Mouse (Mus musculus) liver, embryonic 11.5 days (tissue): ENCODE data around the gene Rad51b. TPM values are rescaled to one million over a fixed set of nuclear protein-coding genes. Genes with fewer than 3 reads are reported as not detected.

Experiments used
- ATAC-seq: fragments of 200-750 bp; cut with Nextera tagmentation; replicated peaks from 2 replicates; pipeline ENCODE4 v1.8.0; 2017; ENCODE audit warnings: moderate number of reproducible peaks, mild to moderate bottlenecking, moderate TSS enrichment, moderate library complexity; ENCODE audit not compliant: low FRiP score
- DNase-seq: peaks from one replicate; pipeline ENCODE4 v3.0.0-alpha.2; 2017; ENCODE audit warnings: low spot score
- H3K27ac ChIP-seq: fragments of 300-500 bp; sonication (generic); 2 replicates; pipeline ENCODE4 v1.5.1; 2014; ENCODE audit warnings: mild to moderate bottlenecking, low read depth, low read length, control low read depth
- H3K27me3 ChIP-seq: fragments of 300-500 bp; sonication (generic); replicated peaks from 2 replicates; pipeline ENCODE4 v1.6.1; 2014; ENCODE audit warnings: low read length, mixed read lengths; ENCODE audit not compliant: control insufficient read depth, insufficient read depth
- H3K36me3 ChIP-seq: fragments of 300-500 bp; sonication (generic); 2 replicates; pipeline ENCODE4 v1.6.1; 2014; ENCODE audit warnings: mild to moderate bottlenecking, low read length, moderate library complexity, mixed read lengths; ENCODE audit not compliant: control insufficient read depth, insufficient read depth
- H3K4me1 ChIP-seq: fragments of 300-500 bp; sonication (generic); replicated peaks from 2 replicates; pipeline ENCODE4 v1.6.1; 2014; ENCODE audit warnings: low read length, mixed read lengths; ENCODE audit not compliant: control insufficient read depth, insufficient read depth
- H3K4me2 ChIP-seq: fragments of 300-500 bp; sonication (generic); 2 replicates; pipeline ENCODE4 v1.6.1; 2014; ENCODE audit warnings: mild to moderate bottlenecking, control low read depth, moderate library complexity
- H3K4me3 ChIP-seq: fragments of 300-500 bp; sonication (generic); 2 replicates; pipeline ENCODE4 v1.5.1; 2014; ENCODE audit warnings: low read depth, low read length, control low read depth
- H3K9ac ChIP-seq: fragments of 300-500 bp; sonication (generic); 2 replicates; pipeline ENCODE4 v1.6.1; 2014; ENCODE audit warnings: low read depth, low read length, control low read depth
- H3K9me3 ChIP-seq: fragments of 300-500 bp; sonication (generic); 2 replicates; pipeline ENCODE4 v1.6.1; 2016; ENCODE audit warnings: low read length, inconsistent platforms, mixed read lengths; ENCODE audit not compliant: control insufficient read depth
- WGBS: fragments of 180-500 bp; shearing (Covaris S2); extraction: QIAGEN DNeasy Blood & Tissue Kit; methylation state at CpG from one replicate; pipeline ENCODE4 v1.1.7; 2014; 5-methylcytosine and 5-hydroxymethylcytosine counted together
- polyA plus RNA-seq: library from polyadenylated mRNA; unstranded; fragments of >200 nt; fragmentation: Nextera tagmentation; extraction: Ambion mirVana; gene quantifications from 2 replicates; pipeline ENCODE4 v1.2.1, GENCODE M21; 2014

The Rad51b gene
- polyA plus RNA-seq, 1 experiment from 2014 or later: 8.3 TPM

DNA sequence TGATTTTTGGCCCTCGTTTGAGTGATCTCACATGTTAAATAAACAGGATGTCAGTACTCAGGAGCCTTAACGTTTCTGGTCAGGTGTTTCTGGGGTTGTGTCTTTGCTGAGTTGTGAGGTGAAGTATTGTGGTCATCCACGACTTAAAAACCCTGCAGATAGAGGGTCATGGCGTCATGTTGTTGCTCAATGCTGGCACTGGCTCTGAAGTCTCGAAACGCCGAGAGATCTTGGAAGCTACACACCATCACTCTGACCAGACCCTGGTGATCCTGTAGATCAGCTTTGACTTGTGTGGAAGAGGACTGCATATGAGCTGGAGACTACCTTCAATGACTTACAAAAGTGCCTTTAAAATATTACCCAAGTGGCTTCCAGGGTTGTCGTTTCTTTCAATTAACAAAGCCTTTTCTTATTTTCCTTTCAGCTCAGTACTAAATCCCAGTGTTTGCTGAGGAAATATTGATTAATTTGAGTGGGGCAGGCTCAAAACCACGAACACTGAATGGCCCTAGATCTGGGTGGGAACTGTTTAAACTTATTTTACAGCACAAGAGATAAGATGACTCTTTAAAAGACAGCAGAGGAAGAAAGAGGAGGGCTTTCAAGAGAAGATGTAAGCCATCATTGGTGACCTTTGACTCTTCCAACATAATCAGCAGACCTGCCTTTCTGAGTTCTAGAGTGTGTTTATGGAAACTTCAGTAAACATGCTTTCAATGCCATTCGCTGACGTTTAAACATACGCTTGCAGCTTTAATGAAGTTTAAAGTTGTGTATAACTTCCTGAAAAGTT lies 144.3 kb downstream of the Rad51b start:
- WGBS: 56% methylated on average over 12 of the region's 12 CpGs
- Histone ChIP-seq H3K27ac (no peak overlapping the region), H3K9me3 (no peaks in the 10 kb centered on the region), H3K4me3 (no peak overlapping the region), H3K4me2 (no peak overlapping the region), H3K36me3 (no peaks in the 10 kb centered on the region), H3K9ac (no peak overlapping the region), H3K27me3 (no peaks in the 10 kb centered on the region), H3K4me1 (peaks cover 7% of the 10 kb centered on the region; the same call in 1 of the 2 replicates)
- ATAC-seq: no peak
- DNase-seq: no peak

DNA sequence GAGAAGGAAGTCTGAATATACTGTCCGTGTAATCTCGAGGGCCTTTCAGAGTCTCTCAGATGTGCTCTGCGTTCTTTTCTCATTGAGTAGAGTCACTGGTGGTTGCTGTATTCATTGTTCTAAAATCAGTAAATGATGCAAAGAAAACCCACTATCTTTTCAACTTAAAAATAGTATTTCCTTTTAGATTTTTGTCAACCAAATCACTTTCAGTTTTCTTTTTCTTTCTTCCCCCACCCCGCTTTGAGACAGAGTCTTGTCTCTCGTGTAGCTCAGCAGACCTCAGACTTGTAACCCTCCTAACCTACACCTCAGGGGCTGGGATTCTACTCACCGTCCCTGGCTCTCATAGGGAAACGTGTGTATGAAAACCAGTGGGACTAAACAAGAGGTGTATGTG lies 145.0 kb downstream of the Rad51b start:
- Histone ChIP-seq H3K4me2 (no peak overlapping the region), H3K27ac (no peak overlapping the region), H3K36me3 (no peaks in the 10 kb centered on the region), H3K9me3 (no peaks in the 10 kb centered on the region), H3K27me3 (no peaks in the 10 kb centered on the region), H3K4me1 (peaks cover 7% of the 10 kb centered on the region; the same call in 1 of the 2 replicates), H3K4me3 (no peak overlapping the region), H3K9ac (no peak overlapping the region)
- no peak for ATAC-seq
- 66% methylated on average over 7 of the region's 7 CpGs for WGBS
- no peak for DNase-seq

DNA sequence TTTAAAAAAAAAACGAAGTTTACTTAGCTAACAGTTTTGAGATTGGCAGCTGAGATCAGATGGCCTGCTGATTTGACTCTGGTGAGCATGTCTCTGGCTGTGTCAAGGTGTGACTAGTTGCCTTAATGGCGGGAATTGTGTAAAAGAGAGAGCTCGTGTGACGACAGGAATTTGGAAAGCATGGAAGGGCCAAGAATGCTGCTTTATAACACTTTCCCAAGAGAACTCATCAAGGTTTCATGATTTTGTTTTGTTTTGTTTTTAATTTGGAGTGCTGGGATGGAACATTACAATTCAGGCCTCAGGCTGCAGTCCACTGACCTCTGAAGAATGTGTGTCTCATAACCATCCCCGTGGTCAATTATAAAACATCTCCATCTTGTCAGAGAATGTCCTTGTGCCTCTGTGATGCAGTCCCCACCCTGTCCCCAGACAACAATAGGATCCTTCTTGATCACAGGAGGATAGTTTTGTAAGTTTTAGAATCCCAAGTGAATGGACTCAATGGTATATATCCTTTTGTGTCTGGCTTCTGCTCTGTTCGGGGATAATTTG lies 145.8 kb downstream of the Rad51b start:
- no peaks in the 10 kb centered on the region for H3K36me3 ChIP-seq
- DNase-seq (no peak), ATAC-seq (no peak)
- H3K4me1 ChIP-seq: peaks cover 7% of the 10 kb centered on the region; the same call in 1 of the 2 replicates
- H3K27ac ChIP-seq: no peak overlapping the region
- H3K27me3 ChIP-seq: no peaks in the 10 kb centered on the region
- H3K9ac ChIP-seq: no peak overlapping the region
- H3K4me2 ChIP-seq: no peak overlapping the region
- WGBS: 72% methylated on average over 6 of the region's 6 CpGs
- no peak overlapping the region for H3K4me3 ChIP-seq
- no peaks in the 10 kb centered on the region for H3K9me3 ChIP-seq

DNA sequence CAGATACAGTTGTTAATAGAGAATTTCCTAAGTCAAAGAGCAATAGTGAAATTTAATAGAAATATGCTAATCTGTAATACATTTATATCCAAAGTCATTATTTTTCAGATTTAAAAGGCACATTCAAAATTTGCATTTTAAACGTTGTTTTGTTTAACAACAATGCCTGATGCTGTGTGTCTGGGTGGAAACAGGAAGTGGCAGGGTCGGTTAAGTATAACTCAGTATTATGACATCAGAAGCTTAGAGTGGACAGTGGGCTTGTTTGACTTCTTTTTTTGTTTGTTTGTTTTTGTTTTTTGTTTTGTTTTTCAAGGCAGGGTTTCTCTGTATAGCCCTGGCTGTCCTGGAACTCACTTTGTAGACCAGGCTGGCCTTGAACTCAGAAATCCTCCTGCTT lies 147.6 kb downstream of the Rad51b start:
- H3K4me3 ChIP-seq: no peak overlapping the region
- WGBS: 54% methylated on average over 2 of the region's 2 CpGs
- H3K4me1 ChIP-seq: peaks cover 7% of the 10 kb centered on the region; the same call in 1 of the 2 replicates
- no peaks in the 10 kb centered on the region for H3K9me3 ChIP-seq
- no peaks in the 10 kb centered on the region for H3K27me3 ChIP-seq
- no peak for DNase-seq
- no peak overlapping the region for H3K9ac ChIP-seq
- H3K4me2 ChIP-seq: no peak overlapping the region
- no peaks in the 10 kb centered on the region for H3K36me3 ChIP-seq
- no peak for ATAC-seq
- H3K27ac ChIP-seq: no peak overlapping the region

DNA sequence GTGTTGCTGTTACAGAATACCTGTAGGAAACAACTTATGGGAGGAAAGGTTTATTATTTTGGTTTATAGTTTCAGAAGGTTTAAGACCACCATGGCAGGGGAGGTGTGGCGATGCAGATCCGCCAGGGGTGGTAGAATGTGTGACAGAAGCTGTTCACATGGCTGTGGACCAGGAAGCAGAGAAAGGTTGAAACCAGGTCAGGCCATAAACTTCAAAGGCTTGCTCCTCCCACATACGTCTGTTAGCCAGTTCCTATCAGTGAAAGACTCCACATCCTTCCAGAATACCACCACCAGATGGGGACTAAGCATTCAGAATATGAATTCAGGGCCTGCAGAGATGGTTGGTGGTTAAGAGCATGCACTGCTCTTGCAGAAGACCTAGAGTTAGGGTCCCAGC lies 150.0 kb downstream of the Rad51b start:
- no peaks in the 10 kb centered on the region for H3K36me3 ChIP-seq
- H3K27ac ChIP-seq: no peak overlapping the region
- ATAC-seq: no peak
- H3K4me1 ChIP-seq: 0 out of 2 replicates have a peak, but pooled peaks cover 2% of the 10 kb centered on the region
- H3K9me3 ChIP-seq: no peaks in the 10 kb centered on the region
- whole genome bisulfite sequencing: 67% methylated on average over 3 of the region's 3 CpGs
- no peak overlapping the region for H3K4me2 ChIP-seq
- H3K9ac ChIP-seq: no peak overlapping the region
- H3K4me3 ChIP-seq: no peak overlapping the region
- no peak for DNase-seq
- no peaks in the 10 kb centered on the region for H3K27me3 ChIP-seq

DNA sequence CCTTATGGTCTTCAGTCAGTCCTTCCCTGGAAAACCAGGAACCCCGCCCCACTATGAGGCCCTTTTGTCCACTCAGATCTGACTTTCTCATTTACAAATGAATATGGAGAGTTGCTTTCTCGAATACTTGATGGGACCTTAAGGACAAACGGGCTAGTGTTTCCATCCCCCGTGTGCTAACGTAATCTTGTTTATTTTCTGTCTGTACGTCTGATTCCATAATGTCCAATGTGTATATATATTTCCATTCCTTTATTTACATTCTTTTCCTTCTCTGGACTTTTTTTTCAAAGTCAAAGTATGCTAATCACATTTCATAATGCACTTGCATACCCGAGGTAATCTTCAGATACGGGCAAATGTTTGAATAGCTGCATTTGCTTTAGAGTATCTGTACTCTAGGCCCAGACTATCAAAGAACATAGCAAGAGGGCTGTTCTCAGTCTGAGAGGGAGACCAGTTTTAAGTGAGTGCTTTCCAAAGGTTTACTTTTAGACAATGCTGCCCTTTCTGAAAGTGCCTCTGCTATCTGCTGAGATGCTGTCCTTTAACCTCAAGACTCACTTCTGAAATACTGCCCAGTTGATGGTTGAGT lies 152.8 kb downstream of the Rad51b start:
- Histone ChIP-seq H3K4me3 (no peak overlapping the region), H3K4me1 (no peaks in the 10 kb centered on the region), H3K27ac (no peak overlapping the region), H3K9me3 (no peaks in the 10 kb centered on the region), H3K4me2 (no peak overlapping the region), H3K36me3 (no peaks in the 10 kb centered on the region), H3K9ac (no peak overlapping the region), H3K27me3 (no peaks in the 10 kb centered on the region)
- ATAC-seq (no peak), DNase-seq (no peak)
- WGBS: 81% methylated on average over 8 of the region's 8 CpGs

DNA sequence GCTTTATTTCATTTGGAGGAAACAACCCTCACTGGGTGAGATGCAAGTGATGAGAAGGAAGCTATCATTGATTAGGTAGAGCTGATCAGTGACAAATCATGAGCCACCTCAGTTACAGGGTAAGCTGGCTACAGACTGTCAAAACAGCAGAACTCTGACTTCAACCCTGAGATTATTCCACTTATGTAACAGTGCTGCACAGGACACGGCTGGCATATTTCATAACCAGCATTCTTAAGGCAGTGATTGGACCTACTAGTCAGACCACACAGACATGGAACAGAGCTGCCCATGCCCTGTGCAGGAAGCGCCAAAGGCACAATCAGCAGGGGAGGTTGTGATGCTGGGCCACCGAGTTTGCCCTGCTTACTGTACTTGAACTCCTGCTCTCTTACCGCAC lies 155.8 kb downstream of the Rad51b start:
- H3K27ac ChIP-seq: no peak overlapping the region
- H3K4me3 ChIP-seq: no peak overlapping the region
- WGBS: 85% methylated on average over 4 of the region's 4 CpGs
- ATAC-seq: no peak
- H3K36me3 ChIP-seq: no peaks in the 10 kb centered on the region
- H3K4me1 ChIP-seq: no peaks in the 10 kb centered on the region
- no peak overlapping the region for H3K4me2 ChIP-seq
- no peaks in the 10 kb centered on the region for H3K27me3 ChIP-seq
- no peak overlapping the region for H3K9ac ChIP-seq
- H3K9me3 ChIP-seq: no peaks in the 10 kb centered on the region
- DNase-seq: no peak

DNA sequence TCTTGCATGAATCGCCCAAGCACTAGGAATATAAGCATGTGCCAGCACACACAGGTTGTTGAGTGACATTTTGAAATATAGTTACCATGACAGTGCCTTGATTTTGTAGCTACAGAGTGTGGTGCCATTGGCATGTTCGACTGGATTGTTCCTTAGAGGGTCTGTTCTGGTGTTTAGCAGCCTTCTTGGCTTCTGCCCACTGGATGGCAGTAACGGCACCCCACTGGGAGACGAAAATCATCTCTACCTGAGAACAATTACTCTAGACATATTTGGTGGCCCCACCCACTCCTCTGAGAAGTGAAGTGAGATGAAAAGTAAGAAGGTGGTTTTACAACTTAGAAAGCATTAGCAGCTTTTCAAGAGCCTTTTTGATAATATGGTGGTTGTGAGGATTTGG lies 156.9 kb downstream of the Rad51b start:
- Histone ChIP-seq H3K27ac (no peak overlapping the region), H3K9ac (no peak overlapping the region), H3K9me3 (no peaks in the 10 kb centered on the region), H3K4me1 (no peaks in the 10 kb centered on the region), H3K27me3 (no peaks in the 10 kb centered on the region), H3K36me3 (no peaks in the 10 kb centered on the region), H3K4me2 (no peak overlapping the region), H3K4me3 (no peak overlapping the region)
- 75% methylated on average over 4 of the region's 4 CpGs for WGBS
- ATAC-seq: no peak
- no peak for DNase-seq
